Mouse (Mus musculus): ENCODE measurements around the gene Otub1. TPM values are rescaled to one million over a fixed set of nuclear protein-coding genes. Genes with fewer than 3 reads are reported as not detected.

Otub1 gene
- polyA plus RNA-seq, 1 experiment from 2014 or later = 275 TPM

DNA sequence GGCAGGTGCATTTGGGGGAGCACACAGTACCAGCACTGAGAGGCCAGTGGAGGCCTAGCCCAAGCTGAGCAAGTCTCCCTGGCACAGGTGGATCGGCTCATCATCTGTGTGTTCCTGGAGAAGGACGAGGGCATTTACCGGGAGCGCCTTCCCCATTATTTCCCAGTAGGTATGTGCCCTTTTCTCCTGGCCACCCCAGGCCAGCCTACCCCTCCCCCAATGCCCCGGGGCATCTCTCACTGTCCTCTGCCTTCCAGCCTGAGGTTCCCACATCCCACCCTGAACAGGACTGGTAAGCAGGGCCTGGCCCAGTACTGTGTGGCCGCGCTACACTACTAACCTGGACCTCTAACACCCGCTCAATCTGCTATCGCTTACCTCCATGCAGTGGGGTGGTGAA, 8.7 kb downstream of the Otub1 start:
- Histone ChIP-seq H3K36me3 (replicated peaks) (peaks cover 56% of the 10 kb centered on the region), H3K27me3 (ENCODE audit: poor library complexity, severe bottlenecking) (peaks cover 5% of the 10 kb centered on the region), H3K4me1 (peaks cover 46% of the 10 kb centered on the region), H3K9me3 (no peaks in the 10 kb centered on the region), H3K27ac (peak overlapping the region; percentile 36; the same call in 1 of the 2 replicates), H3K4me3 (0 out of 2 replicates have a peak overlapping the region, but pooled peaks have one; percentile 13)
- WGBS = 82% methylated on average over 9 of the region's 9 CpGs
- no peak for DNase-seq (ENCODE audit: extremely low spot score, low spot score)

DNA sequence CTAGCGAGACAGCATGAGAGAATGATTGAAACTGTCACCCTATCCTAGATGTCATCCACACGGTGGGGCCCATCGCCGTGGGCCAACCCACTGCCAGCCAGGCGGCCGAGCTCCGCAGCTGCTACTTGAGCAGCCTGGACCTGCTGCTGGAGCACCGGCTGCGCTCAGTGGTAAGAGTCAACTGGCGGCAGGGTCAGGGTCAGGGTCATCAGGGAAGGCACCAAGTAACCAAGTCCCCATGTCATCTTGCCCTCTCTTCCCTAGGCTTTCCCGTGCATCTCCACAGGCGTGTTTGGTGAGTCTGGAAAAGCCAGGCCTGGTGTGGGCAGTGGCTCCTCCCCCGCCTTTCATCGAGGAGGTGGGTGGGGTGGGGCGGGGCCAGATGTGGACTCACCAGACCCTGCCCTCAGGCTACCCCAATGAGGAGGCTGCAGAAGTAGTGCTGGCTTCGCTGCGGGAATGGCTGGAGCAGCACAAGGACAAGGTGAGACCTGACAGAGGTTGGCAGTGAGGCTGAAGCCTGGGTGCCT, 9.3 kb downstream of the Otub1 start:
- H3K4me1 ChIP-seq = peaks cover 52% of the 10 kb centered on the region
- no peaks in the 10 kb centered on the region for H3K9me3 ChIP-seq
- peak; percentile 67 for DNase-seq (ENCODE audit: extremely low spot score, low spot score)
- peak overlapping the region; percentile 13 for H3K4me3 ChIP-seq
- H3K27ac ChIP-seq = peak overlapping the region; percentile 36; the same call in 1 of the 2 replicates
- WGBS = 15% methylated on average over 17 of the region's 17 CpGs
- H3K27me3 ChIP-seq (ENCODE audit: poor library complexity, severe bottlenecking) = peaks cover 9% of the 10 kb centered on the region
- H3K36me3 ChIP-seq (replicated peaks) = peaks cover 51% of the 10 kb centered on the region

DNA sequence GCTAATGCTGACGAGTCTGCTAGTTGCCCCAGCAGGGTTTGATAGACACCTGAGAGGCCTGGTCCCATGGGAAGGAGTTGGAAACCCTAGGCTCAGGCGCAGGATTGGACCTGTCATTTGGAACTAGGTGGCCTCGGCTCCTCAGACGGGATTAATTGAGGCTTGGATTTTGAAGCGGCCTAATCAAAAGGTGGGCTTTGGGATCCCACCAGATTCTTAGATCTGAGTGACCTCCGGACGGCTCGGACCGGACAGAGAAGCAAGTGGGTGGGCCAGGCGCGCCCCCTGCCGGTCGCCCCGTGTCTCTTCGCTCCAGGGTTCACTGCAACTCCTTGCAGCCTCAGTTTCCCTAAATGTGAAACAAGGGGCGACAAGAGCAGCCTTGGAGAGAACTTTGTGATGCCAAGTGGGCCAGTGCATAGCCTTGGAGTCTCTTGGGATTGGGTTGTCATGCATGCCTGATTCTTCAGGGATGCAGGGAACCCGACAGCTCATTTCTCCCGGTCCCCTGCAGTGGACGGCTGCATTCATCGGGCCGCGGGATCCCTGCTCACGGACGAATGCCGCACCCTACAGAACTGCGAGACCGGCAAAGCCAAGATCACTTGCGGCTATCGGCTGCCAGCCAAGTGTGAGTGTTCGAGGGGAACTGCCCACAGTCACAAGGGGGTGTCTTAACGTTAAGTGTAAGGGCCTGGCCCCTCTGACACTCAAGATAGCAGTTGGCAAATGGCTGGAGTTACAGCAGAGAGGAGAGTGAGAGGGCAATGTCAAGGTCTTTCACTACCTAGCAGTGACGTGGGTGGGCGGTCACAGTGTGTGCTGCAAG, 10.0 kb downstream of the Otub1 start:
- Histone ChIP-seq H3K27me3 (ENCODE audit: poor library complexity, severe bottlenecking) (peaks cover 16% of the 10 kb centered on the region), H3K27ac (peak overlapping the region; percentile 16; the same call in 1 of the 2 replicates)

DNA sequence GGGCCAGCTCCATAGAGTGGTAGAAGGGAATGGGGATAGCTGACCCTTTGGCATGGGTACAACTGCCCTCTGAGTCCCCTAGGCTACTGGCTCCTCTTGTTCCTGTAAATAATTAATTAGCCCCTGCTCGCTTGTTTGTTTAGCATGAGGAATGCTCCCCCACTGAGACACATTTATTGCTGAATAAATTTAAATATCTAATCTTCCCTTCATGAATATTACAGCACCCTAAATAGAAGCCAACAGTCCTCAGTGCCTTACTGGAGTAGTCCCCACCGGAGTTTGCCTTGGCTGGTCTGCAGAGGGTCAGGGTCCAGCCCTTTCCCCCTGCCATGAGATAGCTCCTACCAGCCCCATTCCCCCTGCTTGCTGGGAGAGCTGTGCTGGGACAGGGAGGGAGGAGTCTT, 13.6 kb downstream of the Otub1 start:
- Histone ChIP-seq H3K9me3 (no peaks in the 10 kb centered on the region), H3K27ac (peak overlapping the region; percentile 9; the same call in 1 of the 2 replicates), H3K4me1 (peaks cover 76% of the 10 kb centered on the region), H3K27me3 (ENCODE audit: poor library complexity, severe bottlenecking) (peaks cover 42% of the 10 kb centered on the region), H3K36me3 (replicated peaks) (peaks cover 9% of the 10 kb centered on the region), H3K4me3 (no peak overlapping the region)
- WGBS = 55% methylated on average over 2 of the region's 2 CpGs
- no peak for DNase-seq (ENCODE audit: extremely low spot score, low spot score)

More for the DNA sequence above, 10.0 kb downstream of the Otub1 start:
- WGBS = 19% methylated on average over 33 of the region's 33 CpGs
- Histone ChIP-seq H3K4me3 (peak overlapping the region; percentile 13; the same call in 1 of the 2 replicates), H3K4me1 (peaks cover 59% of the 10 kb centered on the region), H3K36me3 (replicated peaks) (peaks cover 45% of the 10 kb centered on the region), H3K9me3 (no peaks in the 10 kb centered on the region)
- DNase-seq (ENCODE audit: extremely low spot score, low spot score) = peak; percentile 75

DNA sequence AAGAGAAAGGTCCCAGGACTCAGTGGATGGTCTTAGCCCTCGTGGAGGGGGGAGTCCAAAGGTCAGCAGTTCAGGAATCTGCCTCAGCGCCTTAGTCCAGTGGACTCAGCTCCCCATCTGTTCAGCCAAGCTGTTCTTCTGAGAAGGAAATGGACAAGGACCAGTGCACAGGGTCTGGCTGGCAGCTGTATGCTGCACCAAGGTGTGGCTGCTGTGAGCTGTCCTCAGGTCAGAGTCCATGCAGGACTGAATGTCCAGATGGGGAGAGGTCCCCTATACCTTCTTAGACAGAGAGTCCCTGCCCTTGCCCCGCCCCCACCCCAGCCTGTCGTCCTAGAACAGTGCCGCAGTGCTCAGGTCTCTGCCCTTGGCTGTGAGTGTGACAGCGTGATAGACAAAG, 14.5 kb downstream of the Otub1 start:
- H3K27me3 ChIP-seq (ENCODE audit: poor library complexity, severe bottlenecking) = peaks cover 51% of the 10 kb centered on the region
- no peaks in the 10 kb centered on the region for H3K36me3 ChIP-seq (replicated peaks)
- no peak for DNase-seq (ENCODE audit: extremely low spot score, low spot score)
- 51% methylated on average over 6 of the region's 6 CpGs for WGBS
- H3K4me3 ChIP-seq = no peak overlapping the region
- no peaks in the 10 kb centered on the region for H3K9me3 ChIP-seq
- H3K4me1 ChIP-seq = peaks cover 75% of the 10 kb centered on the region
- peak overlapping the region; percentile 51 for H3K27ac ChIP-seq

DNA sequence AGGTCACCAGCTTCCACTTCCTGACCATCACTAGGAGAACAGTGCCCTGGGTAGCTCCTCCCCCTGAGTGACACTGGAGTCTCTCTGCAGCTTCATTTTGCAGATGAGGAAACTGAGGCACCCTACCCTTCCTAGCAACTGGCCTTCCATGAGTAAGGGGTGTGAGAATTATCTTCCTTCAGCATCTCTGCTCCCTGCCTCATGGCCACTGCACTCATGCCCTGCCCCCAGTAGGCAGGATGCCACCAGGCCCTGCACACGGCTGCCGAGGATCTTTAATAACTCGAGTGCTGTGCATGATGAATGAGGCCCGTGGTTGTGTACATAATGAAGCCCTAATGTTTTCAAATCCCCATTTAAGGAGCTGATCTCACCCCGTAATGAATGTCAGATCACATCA, 15.1 kb downstream of the Otub1 start:
- Histone ChIP-seq H3K27ac (no peak overlapping the region), H3K9me3 (no peaks in the 10 kb centered on the region), H3K4me1 (peaks cover 75% of the 10 kb centered on the region), H3K27me3 (ENCODE audit: poor library complexity, severe bottlenecking) (peaks cover 58% of the 10 kb centered on the region), H3K36me3 (replicated peaks) (no peaks in the 10 kb centered on the region), H3K4me3 (no peak overlapping the region)
- no peak for DNase-seq (ENCODE audit: extremely low spot score, low spot score)
- WGBS = 73% methylated on average over 5 of the region's 5 CpGs

DNA sequence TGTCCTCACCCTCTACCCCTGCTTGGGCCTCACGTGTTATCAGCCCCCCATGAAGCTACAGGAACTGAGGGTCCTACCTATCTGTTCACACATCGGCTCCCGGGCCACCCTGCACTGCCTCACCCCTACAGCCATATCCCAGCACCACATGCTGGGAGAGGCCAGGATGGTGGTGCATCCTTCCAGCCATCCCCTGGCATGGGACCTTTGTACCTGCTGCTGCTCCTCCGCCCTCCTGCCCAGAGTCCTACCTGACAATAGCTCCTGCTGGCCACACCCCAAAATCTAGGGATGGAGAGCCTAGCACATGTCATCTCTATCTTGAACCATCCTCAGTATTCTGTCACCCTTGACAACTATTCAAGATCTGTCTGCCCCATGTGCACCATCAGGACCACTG, 17.1 kb downstream of the Otub1 start:
- Histone ChIP-seq H3K36me3 (replicated peaks) (no peaks in the 10 kb centered on the region), H3K4me1 (peaks cover 80% of the 10 kb centered on the region), H3K27me3 (ENCODE audit: poor library complexity, severe bottlenecking) (peaks cover 72% of the 10 kb centered on the region), H3K9me3 (no peaks in the 10 kb centered on the region), H3K27ac (peak overlapping the region; percentile 59), H3K4me3 (no peak overlapping the region)
- 82% methylated on average over 4 of the region's 4 CpGs for WGBS
- DNase-seq (ENCODE audit: extremely low spot score, low spot score) = no peak

DNA sequence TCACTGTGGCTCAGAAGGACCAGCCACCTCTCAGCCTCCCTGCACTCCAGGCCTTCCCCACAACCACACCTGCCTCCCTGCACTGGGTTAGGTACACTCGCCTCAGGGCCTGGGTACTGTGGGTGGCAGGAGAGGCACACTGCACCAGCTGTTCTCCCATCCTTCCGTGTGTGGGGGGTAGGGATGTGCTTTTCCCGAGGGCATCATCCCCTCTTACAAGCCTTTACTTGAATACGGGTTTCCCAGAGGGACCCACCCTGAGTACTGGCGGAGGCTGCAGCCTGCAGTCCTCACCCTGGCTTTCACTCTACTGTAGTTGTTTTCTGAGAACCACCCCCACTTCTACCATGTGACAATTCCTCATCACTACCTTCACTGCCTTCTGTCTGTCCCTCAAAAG, 19.0 kb downstream of the Otub1 start:
- DNase-seq (ENCODE audit: extremely low spot score, low spot score) = no peak
- H3K36me3 ChIP-seq (replicated peaks) = no peaks in the 10 kb centered on the region
- peaks cover 90% of the 10 kb centered on the region for H3K27me3 ChIP-seq (ENCODE audit: poor library complexity, severe bottlenecking)
- no peaks in the 10 kb centered on the region for H3K9me3 ChIP-seq
- H3K4me3 ChIP-seq = no peak overlapping the region
- 63% methylated on average over 5 of the region's 5 CpGs for WGBS
- H3K4me1 ChIP-seq = peaks cover 87% of the 10 kb centered on the region
- peak overlapping the region; percentile 37; the same call in 1 of the 2 replicates for H3K27ac ChIP-seq

DNA sequence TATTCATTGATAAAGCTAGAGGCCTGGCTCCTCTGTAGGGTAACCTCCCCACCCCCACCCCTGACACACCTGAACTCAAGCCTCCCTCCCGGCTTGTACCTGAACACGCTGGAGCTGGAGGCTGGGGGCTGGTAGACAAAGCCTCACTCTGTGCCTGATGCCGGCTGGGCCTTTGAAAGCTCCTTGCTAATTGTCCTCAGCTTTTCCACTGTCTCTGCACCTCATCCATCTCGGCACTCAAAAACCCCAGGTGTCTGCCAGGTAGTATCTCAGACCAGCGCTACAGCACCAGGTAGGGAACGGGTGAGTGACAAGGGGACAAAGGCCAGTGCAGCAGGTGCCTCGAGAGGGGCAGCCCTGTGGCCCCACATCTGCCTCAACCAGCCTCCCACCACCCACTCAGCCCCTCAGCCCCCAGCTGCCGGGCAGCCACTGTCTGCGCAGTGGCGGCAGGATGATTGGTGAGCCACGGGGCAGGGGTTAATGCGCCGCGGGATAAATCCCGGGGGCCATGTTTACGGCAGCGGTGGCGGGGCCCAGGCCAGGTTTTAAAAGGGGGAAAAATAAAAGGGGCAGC, 20.3 kb downstream of the Otub1 start:
- WGBS = 4% methylated on average over 18 of the region's 18 CpGs
- DNase-seq (ENCODE audit: extremely low spot score, low spot score) = no peak
- H3K27ac ChIP-seq = peak overlapping the region; percentile 76
- H3K4me1 ChIP-seq = peaks cover 87% of the 10 kb centered on the region
- H3K27me3 ChIP-seq (ENCODE audit: poor library complexity, severe bottlenecking) = peaks cover 90% of the 10 kb centered on the region
- H3K4me3 ChIP-seq = peak overlapping the region; percentile 33
- H3K9me3 ChIP-seq = no peaks in the 10 kb centered on the region
- no peaks in the 10 kb centered on the region for H3K36me3 ChIP-seq (replicated peaks)

DNA sequence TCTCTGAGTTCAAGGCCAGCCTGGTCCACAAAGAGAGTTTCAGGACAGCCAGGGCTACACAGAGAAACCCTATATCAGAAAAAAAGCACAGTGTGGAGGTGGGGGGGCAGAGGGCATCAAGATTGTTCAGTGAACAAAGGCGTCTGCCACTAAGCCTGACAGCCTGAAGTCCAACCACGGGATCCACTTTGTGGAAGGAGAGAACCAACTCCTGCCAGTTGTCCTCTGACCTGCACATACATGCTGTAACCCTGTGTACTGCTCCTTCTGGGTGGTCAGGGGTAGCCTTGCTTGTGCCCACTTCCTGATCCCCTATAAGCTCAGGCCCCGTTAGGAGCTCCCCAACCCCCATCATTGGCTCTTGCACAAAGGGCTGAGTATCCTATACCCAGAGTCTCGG, 21.1 kb downstream of the Otub1 start:
- Histone ChIP-seq H3K4me3 (peak overlapping the region; percentile 33; the same call in 1 of the 2 replicates), H3K4me1 (peaks cover 93% of the 10 kb centered on the region), H3K36me3 (replicated peaks) (no peaks in the 10 kb centered on the region), H3K27ac (peak overlapping the region; percentile 76), H3K27me3 (ENCODE audit: poor library complexity, severe bottlenecking) (peaks cover 93% of the 10 kb centered on the region), H3K9me3 (no peaks in the 10 kb centered on the region)
- 38% methylated on average over 4 of the region's 4 CpGs for WGBS
- DNase-seq (ENCODE audit: extremely low spot score, low spot score) = no peak

DNA sequence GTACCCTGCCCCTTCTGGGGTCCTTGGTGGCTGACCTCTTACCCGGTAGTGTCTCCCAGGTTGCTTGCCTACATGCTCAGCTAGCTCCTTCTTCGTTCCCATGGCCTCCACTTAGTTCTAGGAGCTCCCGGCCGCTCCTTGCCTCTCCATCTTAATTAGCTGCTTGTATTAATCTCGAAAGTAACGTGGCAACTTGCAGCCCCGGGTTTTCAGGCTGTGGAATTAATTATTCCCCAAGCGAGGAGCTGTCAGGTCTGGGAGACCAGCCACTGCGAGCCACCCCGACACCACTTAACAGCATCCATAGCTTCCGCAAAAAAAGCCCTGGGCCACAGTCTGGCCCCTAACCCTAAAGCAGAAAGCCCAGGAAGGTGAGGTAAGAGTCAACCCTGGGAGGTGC, 22.7 kb downstream of the Otub1 start:
- DNase-seq (ENCODE audit: extremely low spot score, low spot score) = no peak
- WGBS = 51% methylated on average over 11 of the region's 11 CpGs
- Histone ChIP-seq H3K27ac (peak overlapping the region; percentile 51), H3K4me1 (peaks cover 92% of the 10 kb centered on the region), H3K9me3 (no peaks in the 10 kb centered on the region), H3K36me3 (replicated peaks) (no peaks in the 10 kb centered on the region), H3K27me3 (ENCODE audit: poor library complexity, severe bottlenecking) (peaks cover 100% of the 10 kb centered on the region), H3K4me3 (no peak overlapping the region)

DNA sequence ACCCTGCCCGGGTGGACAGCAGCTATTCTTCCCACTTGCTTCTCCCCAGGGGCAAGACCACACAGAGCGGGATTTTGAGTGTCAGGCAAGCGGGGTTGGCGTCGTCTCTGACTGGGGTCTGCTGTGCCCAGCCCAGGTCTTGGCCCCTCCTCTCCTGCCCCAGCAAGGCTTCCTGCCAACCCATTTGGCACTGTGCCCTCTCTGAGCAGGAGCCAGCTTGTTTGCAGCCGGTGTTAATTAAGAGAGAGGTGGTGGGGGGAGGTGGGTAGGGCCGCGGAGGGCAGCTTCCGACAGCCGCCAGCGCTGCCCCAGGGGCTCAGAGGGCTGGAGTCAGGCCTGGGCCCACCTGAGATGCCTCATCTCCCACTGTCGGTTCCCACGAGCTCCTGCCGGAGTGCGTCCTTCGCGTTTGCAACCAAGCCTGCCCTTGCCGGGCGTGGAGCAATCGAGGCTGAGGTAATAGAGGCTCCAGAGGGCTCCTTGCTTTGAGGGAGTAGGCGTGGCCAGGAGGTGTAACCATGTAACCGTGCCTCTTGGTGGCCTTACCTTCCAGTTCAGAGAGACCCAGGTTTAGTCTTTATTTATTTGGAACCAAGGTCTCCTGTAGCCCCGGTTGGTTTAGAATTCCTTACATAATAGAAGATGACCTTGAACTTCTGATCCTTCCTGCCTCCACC, 23.7 kb downstream of the Otub1 start:
- WGBS = 12% methylated on average over 23 of the region's 23 CpGs
- peak overlapping the region; percentile 27 for H3K4me3 ChIP-seq
- no peaks in the 10 kb centered on the region for H3K36me3 ChIP-seq (replicated peaks)
- peak overlapping the region; percentile 69 for H3K27ac ChIP-seq
- H3K9me3 ChIP-seq = no peaks in the 10 kb centered on the region
- DNase-seq (ENCODE audit: extremely low spot score, low spot score) = no peak
- peaks cover 94% of the 10 kb centered on the region for H3K4me1 ChIP-seq
- peaks cover 99% of the 10 kb centered on the region for H3K27me3 ChIP-seq (ENCODE audit: poor library complexity, severe bottlenecking)
